Mouse (Mus musculus): ENCODE data around the gene Sfxn5. TPM values are rescaled to one million over a fixed set of nuclear protein-coding genes. Genes with fewer than 3 reads are reported as not detected.

Sfxn5 gene
- polyA plus RNA-seq, 1 experiment from 2014 or later: 10.0 TPM

DNA sequence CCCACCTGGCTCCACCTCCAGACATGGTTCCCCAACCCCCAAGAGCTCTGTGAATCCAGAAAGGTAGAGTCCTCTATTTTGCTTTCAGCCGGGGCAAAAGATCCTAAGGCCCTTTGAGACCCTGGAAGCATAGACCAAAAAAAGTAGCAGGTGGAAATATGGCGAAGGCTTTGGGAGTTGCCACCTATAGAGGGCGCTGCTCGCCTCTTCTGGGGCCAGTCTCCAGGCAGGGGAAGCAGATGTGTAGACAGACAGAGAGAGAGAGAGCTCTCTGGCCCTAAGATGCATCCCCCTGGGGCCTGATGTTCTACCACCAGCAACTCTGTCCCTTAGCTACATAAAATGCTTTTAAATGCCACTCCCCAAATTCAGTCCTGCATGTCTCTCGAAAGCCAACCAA is 96.2 kb downstream of the Sfxn5 start:
- no peak overlapping the region for H3K9ac ChIP-seq
- 38% methylated on average over 5 of the region's 5 CpGs for WGBS
- no peak overlapping the region for H3K4me2 ChIP-seq (replicated peaks)
- H3K4me1 ChIP-seq: peaks cover 14% of the 10 kb centered on the region
- no peak overlapping the region for H3K27ac ChIP-seq
- H3K27me3 ChIP-seq: peaks cover 16% of the 10 kb centered on the region
- no peaks in the 10 kb centered on the region for H3K36me3 ChIP-seq
- H3K9me3 ChIP-seq (replicated peaks): no peaks in the 10 kb centered on the region
- ATAC-seq (ENCODE audit: low FRiP score): no peak
- no peak overlapping the region for H3K4me3 ChIP-seq

DNA sequence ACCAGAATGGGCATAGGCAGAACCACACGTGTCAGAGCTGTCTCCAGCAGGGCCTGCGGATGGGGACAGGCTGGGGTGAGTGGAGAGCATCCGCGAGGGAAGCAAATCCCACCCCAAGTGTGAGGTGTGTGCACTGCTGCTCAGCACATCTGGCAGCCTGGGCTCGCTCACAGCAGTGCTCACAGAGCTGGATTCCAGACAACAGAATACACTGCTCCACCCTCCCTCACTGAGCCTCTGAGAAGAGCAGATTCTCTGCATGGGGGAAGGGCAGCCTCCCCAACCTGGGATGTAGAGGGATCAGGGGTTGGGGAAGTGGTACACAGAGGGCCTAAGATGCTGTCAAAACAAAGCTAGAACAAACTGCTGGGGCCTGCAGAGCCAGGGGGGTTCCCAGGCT is 98.4 kb downstream of the Sfxn5 start:
- no peak overlapping the region for H3K9ac ChIP-seq
- peaks cover 16% of the 10 kb centered on the region for H3K27me3 ChIP-seq
- no peak overlapping the region for H3K27ac ChIP-seq
- no peak overlapping the region for H3K4me3 ChIP-seq
- H3K4me1 ChIP-seq: peaks cover 22% of the 10 kb centered on the region
- WGBS: 32% methylated on average over 5 of the region's 5 CpGs
- no peak overlapping the region for H3K4me2 ChIP-seq (replicated peaks)
- no peaks in the 10 kb centered on the region for H3K36me3 ChIP-seq
- H3K9me3 ChIP-seq (replicated peaks): no peaks in the 10 kb centered on the region
- ATAC-seq (ENCODE audit: low FRiP score): no peak

DNA sequence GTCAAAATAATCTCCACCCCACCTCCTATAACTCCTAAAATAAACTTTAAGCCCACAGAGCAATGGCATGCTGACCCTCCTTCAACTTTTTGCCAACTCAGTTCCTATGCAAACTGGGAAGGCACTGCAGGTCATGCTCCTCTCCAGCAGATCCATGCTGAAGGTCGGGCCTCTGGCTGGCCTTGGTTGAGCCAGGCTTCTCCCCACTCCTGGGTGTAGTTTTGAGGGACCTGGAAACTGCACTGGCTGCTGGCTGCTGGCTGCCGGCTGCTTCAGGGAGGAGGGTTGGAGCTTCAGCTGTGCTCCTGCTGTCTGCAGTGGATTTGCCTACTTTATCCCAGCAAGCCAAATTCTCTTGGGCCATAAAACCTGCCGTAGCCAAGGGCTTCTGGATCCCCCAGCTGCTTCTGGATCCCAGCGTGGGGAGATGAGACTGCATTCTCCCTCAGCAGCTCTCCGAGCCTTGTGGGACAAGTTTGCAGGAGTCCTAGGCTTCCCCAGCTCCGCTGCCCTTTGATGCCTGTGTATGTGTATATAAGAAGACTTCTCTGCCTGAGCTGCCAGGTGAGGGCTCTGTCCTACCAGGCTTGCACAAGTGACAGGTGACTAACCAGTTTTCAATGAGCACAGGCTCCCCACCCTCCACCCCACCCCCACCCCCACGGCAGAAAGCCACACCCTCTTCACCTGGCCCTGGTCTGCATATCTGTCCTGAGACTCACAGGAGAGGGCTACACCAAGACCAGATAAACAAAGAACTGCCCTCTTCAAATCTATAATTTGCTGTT is 100.2 kb downstream of the Sfxn5 start:
- no peaks in the 10 kb centered on the region for H3K36me3 ChIP-seq
- H3K4me2 ChIP-seq (replicated peaks): no peak overlapping the region
- peaks cover 18% of the 10 kb centered on the region for H3K4me1 ChIP-seq
- H3K9ac ChIP-seq: no peak overlapping the region
- peaks cover 18% of the 10 kb centered on the region for H3K27me3 ChIP-seq
- no peak overlapping the region for H3K27ac ChIP-seq
- H3K4me3 ChIP-seq: no peak overlapping the region
- no peak for ATAC-seq (ENCODE audit: low FRiP score)
- WGBS: 39% methylated on average over 7 of the region's 7 CpGs
- H3K9me3 ChIP-seq (replicated peaks): no peaks in the 10 kb centered on the region

DNA sequence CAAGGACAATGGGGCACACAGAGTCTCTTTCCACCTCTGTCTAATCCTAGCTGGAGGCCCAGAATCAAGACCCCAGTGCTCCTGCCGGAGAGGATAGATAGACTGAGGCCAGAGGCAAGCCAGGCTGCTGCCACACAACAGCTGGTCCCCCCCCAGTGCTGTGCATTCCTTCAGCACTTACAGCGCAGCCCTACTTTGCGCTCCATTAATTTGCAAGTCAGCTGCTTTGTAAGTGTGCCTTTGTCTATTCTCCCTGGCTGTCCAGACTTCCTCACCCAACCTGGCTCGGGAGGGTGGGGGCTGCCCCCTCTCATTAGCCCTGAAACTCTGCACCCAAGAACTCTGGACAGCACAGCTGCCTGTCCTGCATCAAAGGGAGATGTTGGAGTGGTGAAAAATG is 101.2 kb downstream of the Sfxn5 start:
- ATAC-seq (ENCODE audit: low FRiP score): no peak
- WGBS: 19% methylated on average over 4 of the region's 4 CpGs
- no peak overlapping the region for H3K4me2 ChIP-seq (replicated peaks)

GRCm38 (mm10) chr6:85231469-85231868 is 101.8 kb downstream of the Sfxn5 start:
- H3K27ac ChIP-seq: no peak overlapping the region
- no peak overlapping the region for H3K4me3 ChIP-seq
- H3K4me1 ChIP-seq: peaks cover 16% of the 10 kb centered on the region
- H3K9ac ChIP-seq: no peak overlapping the region
- no peaks in the 10 kb centered on the region for H3K9me3 ChIP-seq (replicated peaks)
- H3K27me3 ChIP-seq: peaks cover 24% of the 10 kb centered on the region
- WGBS: 22% methylated on average over 6 of the region's 6 CpGs
- no peak overlapping the region for H3K4me2 ChIP-seq (replicated peaks)
- ATAC-seq (ENCODE audit: low FRiP score): no peak
- H3K36me3 ChIP-seq: no peaks in the 10 kb centered on the region

More for the DNA sequence above, 101.2 kb downstream of the Sfxn5 start:
- Histone ChIP-seq H3K4me1 (peaks cover 16% of the 10 kb centered on the region), H3K27ac (no peak overlapping the region), H3K4me3 (no peak overlapping the region), H3K9me3 (replicated peaks) (no peaks in the 10 kb centered on the region), H3K9ac (no peak overlapping the region), H3K27me3 (peaks cover 21% of the 10 kb centered on the region), H3K36me3 (no peaks in the 10 kb centered on the region)

GRCm38 (mm10) chr6:85230762-85231161 is 102.5 kb downstream of the Sfxn5 start:
- WGBS: 76% methylated on average over 3 of the region's 3 CpGs
- Histone ChIP-seq H3K4me1 (peaks cover 16% of the 10 kb centered on the region), H3K4me3 (no peak overlapping the region), H3K36me3 (no peaks in the 10 kb centered on the region), H3K9me3 (replicated peaks) (no peaks in the 10 kb centered on the region), H3K4me2 (replicated peaks) (no peak overlapping the region), H3K27me3 (peaks cover 25% of the 10 kb centered on the region), H3K27ac (no peak overlapping the region), H3K9ac (no peak overlapping the region)
- ATAC-seq (ENCODE audit: low FRiP score): no peak

DNA sequence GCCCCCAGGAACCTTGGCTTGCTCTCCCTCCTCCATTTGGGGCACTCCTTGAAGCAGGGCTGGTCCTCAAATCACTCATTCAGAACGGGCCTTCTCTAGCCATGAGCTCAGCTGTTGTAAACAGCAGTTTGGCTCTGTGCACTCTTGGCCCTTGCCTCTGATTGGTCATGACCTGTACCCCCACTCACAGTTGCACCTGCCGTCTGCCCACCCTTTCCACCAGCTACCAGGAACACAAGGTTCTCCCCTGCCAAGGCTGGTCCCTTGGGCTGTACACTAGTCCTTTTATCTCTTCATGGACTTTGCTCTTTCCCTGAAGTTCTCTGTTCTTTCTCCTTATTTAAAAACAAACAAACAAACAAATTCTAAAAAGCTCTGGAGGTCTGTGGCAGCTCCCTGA is 105.7 kb downstream of the Sfxn5 start:
- Histone ChIP-seq H3K4me1 (peaks cover 22% of the 10 kb centered on the region), H3K27ac (no peak overlapping the region), H3K36me3 (no peaks in the 10 kb centered on the region), H3K9me3 (replicated peaks) (no peaks in the 10 kb centered on the region), H3K27me3 (peaks cover 24% of the 10 kb centered on the region), H3K4me2 (replicated peaks) (no peak overlapping the region), H3K9ac (no peak overlapping the region), H3K4me3 (no peak overlapping the region)
- no peak for ATAC-seq (ENCODE audit: low FRiP score)
- WGBS: 77% methylated on average over 2 of the region's 2 CpGs

DNA sequence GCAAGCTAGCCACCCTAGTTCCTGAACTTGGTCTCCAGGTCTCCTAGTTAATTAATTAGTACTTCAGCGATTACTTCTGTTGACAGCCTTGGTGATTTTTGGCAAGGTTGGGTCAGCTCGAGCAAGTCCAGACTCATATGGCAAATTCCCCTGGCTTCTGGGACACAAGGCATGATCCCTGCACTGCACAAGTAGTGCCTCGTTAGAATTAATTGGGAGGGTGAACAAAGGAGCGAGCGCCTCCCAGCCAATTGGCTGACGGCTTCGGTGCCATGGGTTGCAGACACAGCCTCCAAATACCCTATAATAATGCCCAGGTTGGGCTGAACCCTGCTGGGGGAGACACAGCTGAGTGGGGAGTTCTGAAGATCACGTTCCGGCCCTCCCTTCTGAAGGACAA is 106.7 kb downstream of the Sfxn5 start:
- H3K36me3 ChIP-seq: no peaks in the 10 kb centered on the region
- WGBS: 76% methylated on average over 9 of the region's 9 CpGs
- ATAC-seq (ENCODE audit: low FRiP score): no peak

DNA sequence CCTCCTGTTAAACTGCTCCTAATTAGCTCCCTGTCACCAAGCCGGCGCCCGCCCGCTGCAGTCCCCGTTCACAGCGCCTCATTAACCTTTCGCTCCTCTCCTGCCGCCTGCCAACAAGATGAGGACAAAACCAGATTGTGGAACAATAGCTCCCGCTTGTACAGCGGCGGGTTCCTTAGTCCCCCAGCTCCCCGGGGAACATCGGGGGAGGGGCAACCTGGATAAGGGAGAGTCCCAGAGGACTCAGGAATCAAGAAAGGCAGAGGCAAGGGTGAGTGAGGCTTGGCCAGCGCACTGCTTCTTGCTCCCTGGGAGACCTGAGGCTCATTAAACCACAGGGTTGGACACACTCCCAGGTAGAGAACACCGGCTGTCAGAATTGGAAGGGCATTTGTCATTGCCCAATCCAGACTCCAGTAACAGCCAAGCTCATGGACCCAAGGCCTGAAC is 108.8 kb downstream of the Sfxn5 start:
- no peak for ATAC-seq (ENCODE audit: low FRiP score)
- no peaks in the 10 kb centered on the region for H3K9me3 ChIP-seq (replicated peaks)
- no peak overlapping the region for H3K27ac ChIP-seq
- H3K4me2 ChIP-seq (replicated peaks): no peak overlapping the region
- H3K9ac ChIP-seq: no peak overlapping the region
- no peak overlapping the region for H3K4me3 ChIP-seq
- H3K4me1 ChIP-seq: peaks cover 16% of the 10 kb centered on the region
- H3K27me3 ChIP-seq: peaks cover 19% of the 10 kb centered on the region
- H3K36me3 ChIP-seq: no peaks in the 10 kb centered on the region
- WGBS: 22% methylated on average over 15 of the region's 15 CpGs

More for the DNA sequence above, 106.7 kb downstream of the Sfxn5 start:
- Histone ChIP-seq H3K4me2 (replicated peaks) (no peak overlapping the region), H3K9ac (no peak overlapping the region), H3K27me3 (peaks cover 21% of the 10 kb centered on the region), H3K27ac (no peak overlapping the region), H3K4me3 (no peak overlapping the region), H3K4me1 (peaks cover 15% of the 10 kb centered on the region), H3K9me3 (replicated peaks) (no peaks in the 10 kb centered on the region)

- 16% methylated on average over 14 of the region's 14 CpGs for WGBS
- H3K4me2 ChIP-seq (replicated peaks): no peak overlapping the region
- H3K9ac ChIP-seq: no peak overlapping the region
- H3K9me3 ChIP-seq (replicated peaks): no peaks in the 10 kb centered on the region
- H3K4me1 ChIP-seq: peaks cover 24% of the 10 kb centered on the region
- no peak overlapping the region for H3K4me3 ChIP-seq
- no peak overlapping the region for H3K27ac ChIP-seq
- peaks cover 19% of the 10 kb centered on the region for H3K27me3 ChIP-seq
- ATAC-seq (ENCODE audit: low FRiP score): no peak
- no peaks in the 10 kb centered on the region for H3K36me3 ChIP-seq
Measured at GRCm38 (mm10) chr6:85223498-85224150, 109.6 kb downstream of the Sfxn5 start.

DNA sequence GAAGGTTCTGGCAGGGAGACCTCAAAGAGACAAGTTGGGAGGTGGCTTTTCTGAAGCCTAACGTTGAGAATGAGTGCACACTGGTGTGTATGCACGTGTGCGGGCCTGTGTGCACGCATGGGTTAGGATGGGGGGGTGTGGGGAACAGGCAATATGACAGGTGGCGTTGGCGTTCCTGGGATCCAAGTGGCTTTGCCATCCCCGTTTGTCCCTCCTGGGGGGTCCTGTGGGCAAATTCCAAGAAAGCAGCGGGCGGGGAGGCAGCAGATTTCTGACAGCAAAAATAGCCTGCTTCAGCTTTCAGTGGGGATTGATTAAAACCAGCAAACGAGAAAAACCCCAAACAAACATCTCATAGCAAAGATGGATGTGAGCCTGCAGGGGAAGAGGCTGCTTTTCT is 110.7 kb downstream of the Sfxn5 start:
- H3K27ac ChIP-seq: no peak overlapping the region
- WGBS: 71% methylated on average over 10 of the region's 10 CpGs
- no peak for ATAC-seq (ENCODE audit: low FRiP score)
- H3K4me2 ChIP-seq (replicated peaks): no peak overlapping the region
- no peak overlapping the region for H3K4me3 ChIP-seq
- peaks cover 19% of the 10 kb centered on the region for H3K27me3 ChIP-seq
- H3K9ac ChIP-seq: no peak overlapping the region
- H3K9me3 ChIP-seq (replicated peaks): no peaks in the 10 kb centered on the region
- no peaks in the 10 kb centered on the region for H3K36me3 ChIP-seq
- H3K4me1 ChIP-seq: peaks cover 25% of the 10 kb centered on the region

DNA sequence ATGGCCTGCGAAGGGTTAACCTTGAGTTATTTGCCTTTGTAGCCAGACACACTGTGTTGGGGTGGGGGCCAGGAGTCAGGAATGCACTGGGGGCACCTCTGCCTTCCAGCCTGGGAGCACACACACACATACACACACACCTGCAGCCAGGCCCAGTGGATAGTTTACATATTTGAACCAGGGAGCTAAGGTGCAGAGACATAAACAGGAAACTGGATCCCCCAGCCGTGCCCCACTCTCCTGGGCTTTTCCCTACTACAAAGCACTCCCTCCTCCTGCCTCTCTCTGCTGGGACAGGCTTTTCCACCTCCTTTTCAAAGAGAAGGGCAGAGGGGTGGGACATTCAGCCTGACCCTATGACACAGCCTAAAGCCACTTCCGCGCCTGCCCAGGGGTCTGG is 112.3 kb downstream of the Sfxn5 start:
- WGBS: 32% methylated on average over 4 of the region's 4 CpGs
- Histone ChIP-seq H3K4me1 (peaks cover 25% of the 10 kb centered on the region), H3K9me3 (replicated peaks) (no peaks in the 10 kb centered on the region), H3K27me3 (peaks cover 13% of the 10 kb centered on the region), H3K4me2 (replicated peaks) (no peak overlapping the region), H3K27ac (no peak overlapping the region), H3K9ac (no peak overlapping the region), H3K4me3 (no peak overlapping the region), H3K36me3 (no peaks in the 10 kb centered on the region)
- no peak for ATAC-seq (ENCODE audit: low FRiP score)

- Histone ChIP-seq H3K4me1 (peaks cover 25% of the 10 kb centered on the region), H3K9me3 (replicated peaks) (no peaks in the 10 kb centered on the region), H3K4me3 (no peak overlapping the region), H3K27me3 (0 out of 2 replicates have a peak, but pooled peaks cover 2% of the 10 kb centered on the region), H3K9ac (no peak overlapping the region), H3K36me3 (no peaks in the 10 kb centered on the region), H3K4me2 (replicated peaks) (no peak overlapping the region), H3K27ac (no peak overlapping the region)
- WGBS: 95% methylated on average over 11 of the region's 11 CpGs
- ATAC-seq (ENCODE audit: low FRiP score): no peak
Measured at GRCm38 (mm10) chr6:85219706-85220105, 113.5 kb downstream of the Sfxn5 start.

Measured in hindbrain, embryonic 12.5 days (tissue).